Mouse (Mus musculus): ENCODE measurements around the gene 0610010F05Rik.

DNA sequence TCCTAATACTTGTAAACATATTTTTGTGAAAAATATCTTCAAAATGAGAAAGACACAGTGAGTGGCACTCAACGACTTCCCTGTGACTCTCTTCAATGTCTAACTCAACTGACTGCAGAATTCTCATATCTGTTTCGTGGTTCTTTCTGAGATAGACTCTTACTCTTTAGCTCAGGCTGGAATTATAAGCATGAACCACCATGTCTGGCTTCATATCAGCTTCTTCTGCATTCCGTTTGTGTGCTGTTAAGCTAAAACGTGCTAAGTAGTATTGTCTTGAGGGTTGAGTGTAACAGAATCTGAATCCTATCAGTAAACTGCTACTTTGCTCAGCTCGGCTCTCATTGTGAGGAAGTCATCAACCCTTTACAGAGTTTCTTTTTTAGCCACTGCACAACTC is 14.4 kb downstream of the 0610010F05Rik start:
- TF ChIP-seq POLR2A (IDR thresholded peaks at IDR 0.05; ENCODE audit: extremely low read depth, insufficient read depth, low read length) = no peak
- no peak for TF ChIP-seq CTCF (IDR thresholded peaks at IDR 0.05; ENCODE audit: extremely low read depth, insufficient read depth, low read length)
